Mouse (Mus musculus): Measurements from ENCODE around the gene Sv2c. TPM values are rescaled to one million over a fixed set of nuclear protein-coding genes. Genes with fewer than 3 reads are reported as not detected.

The Sv2c gene
- polyA plus RNA-seq, 2 experiments, result 0.02 to 0.18 TPM

GRCm38 (mm10) chr13:95918624-95919284 is 213.6 kb downstream of the Sv2c start:
- Histone ChIP-seq H3K4me2 (ENCODE audit: low read depth) (no peak overlapping the region), H3K27ac (no peak overlapping the region), H3K9me3 (ENCODE audit: control insufficient read depth, low read length) (no peaks in the 10 kb centered on the region), H3K4me3 (ENCODE audit: insufficient read depth in 1 of 2, low read depth in 2 of 2, low read length in 2 of 2) (no peak overlapping the region), H3K36me3 (replicated peaks; ENCODE audit: control insufficient read depth, insufficient read depth, low read depth) (no peaks in the 10 kb centered on the region), H3K9ac (replicated peaks) (no peak overlapping the region), H3K4me1 (replicated peaks; ENCODE audit: control insufficient read depth in 2 of 2, insufficient read depth in 2 of 2, low read length in 1 of 2) (no peaks in the 10 kb centered on the region), H3K27me3 (ENCODE audit: control insufficient read depth, insufficient read depth, low read length) (no peaks in the 10 kb centered on the region)
- TF ChIP-seq CTCF (IDR thresholded peaks at IDR 0.05; ENCODE audit: low read depth), result no peak
- no peak for TF ChIP-seq EP300 (IDR thresholded peaks at IDR 0.05; ENCODE audit: low read depth)
- 71% methylated on average over 9 of the region's 9 CpGs for WGBS (ENCODE audit: insufficient replicate concordance)
- DNase-seq (ENCODE audit: low read depth in 3 of 3, low spot score in 3 of 3) (no peak), ATAC-seq (ENCODE audit: insufficient read depth) (no peak)

- ATAC-seq (ENCODE audit: insufficient read depth) (no peak), DNase-seq (ENCODE audit: low read depth in 3 of 3, low spot score in 3 of 3) (no peak)
- Histone ChIP-seq H3K4me3 (ENCODE audit: insufficient read depth in 1 of 2, low read depth in 2 of 2, low read length in 2 of 2) (no peak overlapping the region), H3K4me2 (ENCODE audit: low read depth) (no peak overlapping the region), H3K27ac (no peak overlapping the region), H3K36me3 (replicated peaks; ENCODE audit: control insufficient read depth, insufficient read depth, low read depth) (no peaks in the 10 kb centered on the region), H3K4me1 (replicated peaks; ENCODE audit: control insufficient read depth in 2 of 2, insufficient read depth in 2 of 2, low read length in 1 of 2) (peaks cover 0 to 5% of the 10 kb centered on the region in 2 experiments; a peak in 2 of 4 replicates), H3K9me3 (ENCODE audit: control insufficient read depth, low read length) (no peaks in the 10 kb centered on the region), H3K9ac (replicated peaks) (no peak overlapping the region), H3K27me3 (ENCODE audit: control insufficient read depth, insufficient read depth, low read length) (no peaks in the 10 kb centered on the region)
- 28% methylated on average over 2 of the region's 2 CpGs for WGBS (ENCODE audit: insufficient replicate concordance)
- TF ChIP-seq EP300 (IDR thresholded peaks at IDR 0.05; ENCODE audit: low read depth), result no peak
- TF ChIP-seq CTCF (IDR thresholded peaks at IDR 0.05; ENCODE audit: low read depth), result no peak
These were observed 219.4 kb downstream of the Sv2c start for GRCm38 (mm10) chr13:95913046-95913406.

GRCm38 (mm10) chr13:95912157-95913045 is 220.0 kb downstream of the Sv2c start:
- H3K4me2 ChIP-seq (ENCODE audit: low read depth), result no peak overlapping the region
- H3K9ac ChIP-seq (replicated peaks), result no peak overlapping the region
- no peaks in the 10 kb centered on the region for H3K36me3 ChIP-seq (replicated peaks; ENCODE audit: control insufficient read depth, insufficient read depth, low read depth)
- WGBS (ENCODE audit: insufficient replicate concordance), result 56% methylated on average over 11 of the region's 11 CpGs
- no peaks in the 10 kb centered on the region for H3K9me3 ChIP-seq (ENCODE audit: control insufficient read depth, low read length)
- no peak overlapping the region for H3K27ac ChIP-seq
- peaks cover 0 to 5% of the 10 kb centered on the region in 2 experiments; a peak in 2 of 4 replicates for H3K4me1 ChIP-seq (replicated peaks; ENCODE audit: control insufficient read depth in 2 of 2, insufficient read depth in 2 of 2, low read length in 1 of 2)
- DNase-seq (ENCODE audit: low read depth in 3 of 3, low spot score in 3 of 3), result no peak
- no peaks in the 10 kb centered on the region for H3K27me3 ChIP-seq (ENCODE audit: control insufficient read depth, insufficient read depth, low read length)
- no peak for ATAC-seq (ENCODE audit: insufficient read depth)
- TF ChIP-seq EP300 (IDR thresholded peaks at IDR 0.05; ENCODE audit: low read depth) (no peak), CTCF (IDR thresholded peaks at IDR 0.05; ENCODE audit: low read depth) (no peak)
- no peak overlapping the region for H3K4me3 ChIP-seq (ENCODE audit: insufficient read depth in 1 of 2, low read depth in 2 of 2, low read length in 2 of 2)

- Histone ChIP-seq H3K27ac (no peak overlapping the region), H3K36me3 (replicated peaks; ENCODE audit: control insufficient read depth, insufficient read depth, low read depth) (no peaks in the 10 kb centered on the region), H3K4me1 (replicated peaks; ENCODE audit: control insufficient read depth in 2 of 2, insufficient read depth in 2 of 2, low read length in 1 of 2) (peaks cover 0 to 5% of the 10 kb centered on the region in 2 experiments; a peak in 2 of 4 replicates), H3K4me2 (ENCODE audit: low read depth) (no peak overlapping the region), H3K27me3 (ENCODE audit: control insufficient read depth, insufficient read depth, low read length) (no peaks in the 10 kb centered on the region), H3K9me3 (ENCODE audit: control insufficient read depth, low read length) (no peaks in the 10 kb centered on the region), H3K9ac (replicated peaks) (no peak overlapping the region), H3K4me3 (ENCODE audit: insufficient read depth in 1 of 2, low read depth in 2 of 2, low read length in 2 of 2) (no peak overlapping the region)
- no peak for DNase-seq (ENCODE audit: low read depth in 3 of 3, low spot score in 3 of 3)
- ATAC-seq (ENCODE audit: insufficient read depth), result no peak
- 60% methylated on average over 9 of the region's 9 CpGs for WGBS (ENCODE audit: insufficient replicate concordance)
- TF ChIP-seq CTCF (IDR thresholded peaks at IDR 0.05; ENCODE audit: low read depth) (no peak), EP300 (IDR thresholded peaks at IDR 0.05; ENCODE audit: low read depth) (no peak)
These were observed 222.1 kb downstream of the Sv2c start for GRCm38 (mm10) chr13:95910270-95910669.

GRCm38 (mm10) chr13:95909244-95909643 is 223.1 kb downstream of the Sv2c start:
- no peaks in the 10 kb centered on the region for H3K27me3 ChIP-seq (ENCODE audit: control insufficient read depth, insufficient read depth, low read length)
- no peak for DNase-seq (ENCODE audit: low read depth in 3 of 3, low spot score in 3 of 3)
- no peaks in the 10 kb centered on the region for H3K36me3 ChIP-seq (replicated peaks; ENCODE audit: control insufficient read depth, insufficient read depth, low read depth)
- no peak overlapping the region for H3K27ac ChIP-seq
- no peak for ATAC-seq (ENCODE audit: insufficient read depth)
- peaks cover 0 to 5% of the 10 kb centered on the region in 2 experiments; a peak in 2 of 4 replicates for H3K4me1 ChIP-seq (replicated peaks; ENCODE audit: control insufficient read depth in 2 of 2, insufficient read depth in 2 of 2, low read length in 1 of 2)
- H3K4me3 ChIP-seq (ENCODE audit: insufficient read depth in 1 of 2, low read depth in 2 of 2, low read length in 2 of 2), result no peak overlapping the region
- TF ChIP-seq EP300 (IDR thresholded peaks at IDR 0.05; ENCODE audit: low read depth), result no peak
- TF ChIP-seq CTCF (IDR thresholded peaks at IDR 0.05; ENCODE audit: low read depth), result no peak
- no peaks in the 10 kb centered on the region for H3K9me3 ChIP-seq (ENCODE audit: control insufficient read depth, low read length)
- 61% methylated on average over 2 of the region's 2 CpGs for WGBS (ENCODE audit: insufficient replicate concordance)
- no peak overlapping the region for H3K4me2 ChIP-seq (ENCODE audit: low read depth)
- H3K9ac ChIP-seq (replicated peaks), result no peak overlapping the region

Other genes with a start within 250 kb of the Sv2c start
- gene Iqgap2, start 240.7 kb downstream of the Sv2c start, polyA plus RNA-seq (2012; rRNA removed), result 6.1 and 10.8 TPM in 2 replicates
- 11.8 TPM in 2 replicates for gene Iqgap2, start 240.7 kb downstream of the Sv2c start, polyA plus RNA-seq (2014; fragmentation: Nextera tagmentation; extraction: Ambion mirVana)
- 0.17 and 0.63 TPM in 2 replicates for gene Gm20075, start 51.2 kb downstream of the Sv2c start, polyA plus RNA-seq (2012; rRNA removed)
- 5.1 and 7.1 TPM in 2 replicates for gene Gm20075, start 51.2 kb downstream of the Sv2c start, polyA plus RNA-seq (2014; fragmentation: Nextera tagmentation; extraction: Ambion mirVana)
- not detected in 2 replicates for gene Gm17190, start 50.5 kb downstream of the Sv2c start, polyA plus RNA-seq (2012; rRNA removed)
- not detected in 2 replicates for gene Gm17190, start 50.5 kb downstream of the Sv2c start, polyA plus RNA-seq (2014; fragmentation: Nextera tagmentation; extraction: Ambion mirVana)

Data from liver, embryonic 14.5 days (tissue).